Mouse (Mus musculus) thymus, adult 18-20 months (tissue): ENCODE data around the gene P3h4.
A peak's percentile ranks its signal among the peaks of the same experiment; 100 is the strongest.
"Not testable (repeated sequence)": the region's sequence is repeated elsewhere in the genome, so short reads cannot be mapped to it uniquely, and the experiment has no call there.

Experiments
- DNase-seq, 2 experiments: peaks; one replicate each; pipeline ENCODE4 v3.0.0; 2022; ENCODE audit warnings: mixed read lengths in 2 of 2

The P3h4 gene

GRCm38 (mm10) chr11:100391081-100391883, 23.4 kb downstream of the P3h4 start:
- no peak for DNase-seq

GRCm38 (mm10) chr11:100389931-100390445, 24.6 kb downstream of the P3h4 start:
- no peak for DNase-seq

GRCm38 (mm10) chr11:100388588-100388987, 26.0 kb downstream of the P3h4 start:
- no peak for DNase-seq

- DNase-seq = no peak
Measured at GRCm38 (mm10) chr11:100387589-100388375, 26.9 kb downstream of the P3h4 start.

GRCm38 (mm10) chr11:100387111-100387510, 27.5 kb downstream of the P3h4 start:
- DNase-seq = no peak

- no peak for DNase-seq
Measured at GRCm38 (mm10) chr11:100386586-100386985, 28.1 kb downstream of the P3h4 start.

GRCm38 (mm10) chr11:100385016-100385415, 29.6 kb downstream of the P3h4 start:
- no peak for DNase-seq

- DNase-seq = no peak
Measured at GRCm38 (mm10) chr11:100382682-100383081, 32.0 kb downstream of the P3h4 start.

- DNase-seq = no peak
Measured at GRCm38 (mm10) chr11:100379311-100379710, 35.3 kb downstream of the P3h4 start.

- DNase-seq = no peak
Measured at GRCm38 (mm10) chr11:100378446-100378845, 36.2 kb downstream of the P3h4 start.

- no peak for DNase-seq
Measured at GRCm38 (mm10) chr11:100377989-100378388, 36.6 kb downstream of the P3h4 start.

GRCm38 (mm10) chr11:100376746-100377389, 37.8 kb downstream of the P3h4 start:
- DNase-seq = no peak

GRCm38 (mm10) chr11:100376005-100376404, 38.6 kb downstream of the P3h4 start:
- DNase-seq = no peak

- no peak for DNase-seq
Measured at GRCm38 (mm10) chr11:100375127-100375526, 39.5 kb downstream of the P3h4 start.

- no peak for DNase-seq
Measured at GRCm38 (mm10) chr11:100371981-100372558, 42.6 kb downstream of the P3h4 start.

GRCm38 (mm10) chr11:100369822-100370221, 44.8 kb downstream of the P3h4 start:
- DNase-seq = no peak

GRCm38 (mm10) chr11:100369145-100369544, 45.5 kb downstream of the P3h4 start:
- DNase-seq = no peak

GRCm38 (mm10) chr11:100362979-100363562, 51.6 kb downstream of the P3h4 start:
- peak; percentile 28 to 44 for DNase-seq

- DNase-seq = peak in 1 of 2 experiments; percentile 47
Measured at GRCm38 (mm10) chr11:100362209-100362978, 52.2 kb downstream of the P3h4 start.

GRCm38 (mm10) chr11:100361059-100361458, 53.6 kb downstream of the P3h4 start:
- DNase-seq = not testable (repeated sequence)

GRCm38 (mm10) chr11:100360175-100360574, 54.5 kb downstream of the P3h4 start:
- DNase-seq = no peak
